Mouse (Mus musculus): ENCODE data around the gene P3h1.

P3h1 gene

DNA sequence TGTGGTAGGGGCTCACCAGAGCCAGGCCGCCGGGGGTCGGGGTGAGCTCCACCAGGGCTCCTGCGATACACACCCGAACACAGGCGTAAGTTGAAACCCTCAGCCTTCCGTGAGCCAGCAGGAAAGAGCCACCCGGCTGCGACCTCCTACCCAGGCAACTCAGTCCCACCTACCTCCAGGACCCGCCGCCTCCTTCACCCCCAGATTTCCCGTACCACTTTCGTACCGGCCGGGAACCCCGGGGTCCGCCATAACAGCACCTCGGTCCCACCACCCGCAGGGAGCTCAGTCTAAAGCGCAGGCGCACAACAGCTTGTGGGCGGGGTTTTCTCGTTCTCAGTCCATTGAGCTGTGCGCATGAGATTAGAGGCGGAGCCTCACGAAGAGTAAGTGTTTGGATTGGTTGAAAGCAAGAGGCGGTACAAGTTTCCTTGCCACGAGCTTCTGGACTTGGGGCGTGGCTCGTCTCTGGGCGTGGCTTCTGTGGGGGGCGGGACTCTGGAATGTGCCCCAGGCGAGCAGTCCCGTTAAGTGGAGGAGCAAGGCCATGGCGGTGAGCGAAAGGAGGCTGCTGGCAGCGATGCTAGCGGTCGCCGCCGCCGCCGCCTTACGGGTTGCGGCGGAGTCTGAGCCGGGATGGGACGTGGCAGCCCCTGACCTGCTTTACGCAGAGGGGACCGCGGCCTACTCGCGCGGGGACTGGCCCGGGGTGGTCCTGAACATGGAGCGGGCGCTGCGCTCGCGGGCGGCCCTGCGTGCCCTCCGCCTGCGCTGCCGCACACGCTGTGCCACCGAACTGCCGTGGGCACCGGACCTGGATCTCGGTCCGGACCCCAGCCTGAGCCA, at the start of gene P3h1, which contains the start of gene AU022252:
Gene P3h1 (plus strand): TSS at position 506 of the 846 bp plus-strand sequence.
Gene AU022252 (minus strand): TSS at position 303 of the 846 bp plus-strand sequence.
- peak; percentile 98 to 99 for DNase-seq (ENCODE audit: low spot score in 2 of 2)

DNA sequence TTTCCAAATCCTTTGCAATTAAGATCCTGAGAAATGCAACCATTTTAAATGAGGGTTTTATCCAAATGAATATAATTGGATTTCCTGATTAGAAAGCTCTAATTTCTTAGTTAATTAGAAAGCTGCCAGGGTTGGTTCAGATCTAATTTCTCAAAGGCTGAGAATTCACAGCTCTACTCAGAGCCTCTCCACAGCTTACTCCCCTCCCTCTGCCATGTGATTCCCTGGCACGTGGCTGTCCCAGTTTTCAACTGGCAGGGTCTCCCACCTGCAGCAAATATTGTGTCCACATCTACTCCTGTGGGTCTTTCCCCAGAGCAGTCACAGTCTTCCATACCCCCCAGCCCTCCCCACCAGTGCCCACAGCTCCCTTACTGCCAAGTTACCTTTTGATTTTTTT, 49.2 kb upstream of the P3h1 start:
- DNase-seq (ENCODE audit: low spot score in 2 of 2), result no peak

DNA sequence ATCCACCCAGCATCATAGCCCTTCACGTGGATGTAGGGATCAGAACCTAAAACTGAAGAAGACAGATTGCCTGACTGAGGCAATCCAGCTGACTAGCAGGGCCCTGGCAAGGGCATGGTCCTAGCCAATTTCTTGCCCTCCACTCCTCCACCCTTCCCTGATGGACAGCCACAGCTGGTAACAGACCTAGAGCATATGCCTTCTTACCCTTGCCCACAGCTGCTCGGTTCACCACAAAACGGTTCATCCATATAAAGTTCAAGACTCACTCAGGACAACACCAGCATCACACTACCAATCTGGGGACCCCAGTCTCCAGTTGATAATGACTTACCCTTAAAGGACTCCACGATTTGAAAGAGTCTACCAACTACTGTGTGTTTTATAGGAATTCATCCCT, 46.9 kb upstream of the P3h1 start:
- no peak for DNase-seq (ENCODE audit: low spot score in 2 of 2)

DNA sequence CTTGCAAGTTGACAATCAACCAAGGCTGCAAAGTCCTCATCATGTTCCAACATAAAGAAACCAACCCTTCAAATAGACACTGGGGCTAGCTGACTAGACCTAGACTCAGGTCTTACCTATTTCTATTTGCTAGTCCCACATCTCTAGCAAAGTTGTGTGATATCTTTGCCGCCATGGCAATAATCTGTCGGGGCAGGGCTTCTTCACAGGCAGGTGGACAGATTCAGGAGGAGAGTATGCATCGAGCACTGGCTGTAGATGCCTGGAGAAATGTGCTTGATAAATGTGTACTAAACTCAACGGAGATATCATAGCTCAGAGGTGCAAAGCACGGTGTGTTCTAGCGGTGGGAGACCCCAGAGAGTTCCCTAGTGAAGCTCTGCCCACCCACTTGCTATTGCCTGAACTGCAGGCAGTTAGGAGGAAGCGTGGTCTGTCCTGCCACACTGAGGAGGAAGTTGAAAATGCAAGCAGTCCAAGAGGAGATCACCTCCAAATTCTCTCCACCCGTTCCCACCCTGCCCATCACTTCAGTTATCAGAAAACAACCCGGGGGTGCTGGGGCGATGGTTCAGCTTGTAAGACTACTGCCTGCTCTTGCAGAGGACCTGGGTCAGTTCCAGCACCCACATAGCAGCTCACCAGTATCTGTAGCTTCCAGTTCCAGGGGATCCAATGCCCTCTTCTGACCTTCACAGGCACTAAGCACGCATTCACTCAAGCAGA, 44.5 kb upstream of the P3h1 start:
- no peak for DNase-seq (ENCODE audit: low spot score in 2 of 2)

DNA sequence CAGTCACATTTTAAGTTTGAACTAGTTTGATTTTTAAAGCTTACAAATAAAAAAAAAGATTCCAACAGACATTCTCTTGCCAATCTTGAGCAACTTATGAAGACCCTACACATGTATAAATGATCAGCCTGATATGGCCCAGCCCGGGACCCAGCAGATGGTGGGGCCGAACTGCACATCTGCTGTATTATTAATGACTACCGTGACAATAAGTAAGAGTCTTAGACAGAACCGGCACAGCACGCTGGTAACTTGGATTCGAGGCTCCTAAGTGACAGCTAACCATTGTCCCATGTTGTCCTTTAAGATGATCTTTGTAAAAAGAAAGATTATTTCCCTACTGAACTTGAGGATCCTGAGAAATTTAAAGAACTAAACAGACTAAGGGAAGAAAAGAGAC, 43.3 kb upstream of the P3h1 start:
- DNase-seq (ENCODE audit: low spot score in 2 of 2), result no peak

DNA sequence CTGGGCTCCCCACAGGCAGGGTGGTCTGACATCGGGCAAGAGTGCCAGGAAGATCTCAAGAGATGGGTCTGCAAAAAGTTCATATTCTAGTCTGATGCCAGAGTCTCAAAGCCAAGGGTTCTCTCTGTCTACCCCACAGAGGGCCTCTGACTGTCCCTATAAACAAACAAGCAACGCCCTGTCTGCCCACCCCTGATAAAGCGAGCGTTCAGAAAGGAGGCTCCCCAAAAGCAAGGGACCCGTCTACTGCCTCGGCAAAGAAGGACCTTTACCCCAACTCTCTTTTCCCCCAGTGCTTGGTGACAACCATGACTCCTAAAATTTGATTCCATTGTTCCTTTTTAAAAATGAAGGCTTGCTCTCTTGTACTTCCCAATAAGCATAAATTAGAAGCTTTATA, 42.9 kb upstream of the P3h1 start, which contains the start of gene Ermap:
Gene Ermap (minus strand): TSS at position 148 of the 400 bp plus-strand sequence.
- no peak for DNase-seq (ENCODE audit: low spot score in 2 of 2)

DNA sequence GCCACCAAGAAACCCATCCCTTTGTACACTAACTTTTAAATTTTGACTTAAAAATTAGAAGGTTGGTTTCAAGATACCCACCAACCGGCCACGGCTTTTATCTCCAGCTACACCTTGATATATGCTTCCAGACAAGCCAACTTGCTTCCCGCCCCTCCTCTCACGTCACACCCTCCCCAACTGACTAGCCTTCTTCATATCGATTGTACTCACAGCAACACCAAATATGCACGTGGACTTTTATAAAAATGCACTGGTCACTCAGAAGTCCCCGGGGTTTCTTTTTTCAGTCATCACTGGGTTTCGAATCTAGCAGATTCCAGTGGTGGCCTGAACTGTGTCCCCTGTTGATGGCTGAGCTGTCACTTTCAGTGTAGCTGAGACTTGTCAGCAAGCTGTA, 42.1 kb upstream of the P3h1 start:
- no peak for DNase-seq (ENCODE audit: low spot score in 2 of 2)

DNA sequence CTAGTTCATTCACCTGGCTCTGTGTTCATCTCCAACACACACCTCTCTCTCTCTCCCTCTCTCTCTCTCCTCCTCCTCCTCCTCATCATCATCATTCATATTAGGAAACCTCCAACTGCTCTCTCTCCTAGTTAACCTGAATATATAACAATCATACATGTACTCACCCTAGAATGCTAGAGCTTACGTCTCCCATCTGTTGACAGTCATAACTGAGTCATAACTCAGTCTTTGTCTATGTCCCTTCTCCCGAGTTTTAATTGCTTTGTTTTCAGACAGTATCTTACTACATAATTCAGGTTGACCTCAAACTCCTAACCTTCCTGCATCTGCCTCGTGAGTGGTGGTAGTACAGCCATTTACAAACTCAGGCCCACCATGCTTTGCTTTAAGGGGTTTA, 41.4 kb upstream of the P3h1 start:
- no peak for DNase-seq (ENCODE audit: low spot score in 2 of 2)

DNA sequence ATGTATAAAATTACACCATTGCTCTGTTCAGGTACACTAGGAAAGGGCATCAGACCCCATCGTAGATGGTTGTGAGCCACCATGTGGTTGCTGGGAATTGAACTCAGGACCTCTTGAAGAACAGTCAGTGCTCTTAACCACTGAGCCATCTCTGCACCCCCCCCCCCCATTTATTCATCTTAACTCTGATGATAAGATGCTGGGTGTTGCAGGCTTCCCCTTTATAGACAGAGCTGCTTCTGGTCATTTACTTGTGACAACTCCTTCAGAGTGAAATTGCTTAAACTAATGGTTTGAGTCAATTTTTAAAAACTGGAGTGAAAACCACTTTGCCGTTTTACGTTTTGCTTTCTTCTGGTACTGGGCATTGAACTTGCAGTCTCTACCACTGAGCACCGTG, 40.0 kb upstream of the P3h1 start:
- no peak for DNase-seq (ENCODE audit: low spot score in 2 of 2)

DNA sequence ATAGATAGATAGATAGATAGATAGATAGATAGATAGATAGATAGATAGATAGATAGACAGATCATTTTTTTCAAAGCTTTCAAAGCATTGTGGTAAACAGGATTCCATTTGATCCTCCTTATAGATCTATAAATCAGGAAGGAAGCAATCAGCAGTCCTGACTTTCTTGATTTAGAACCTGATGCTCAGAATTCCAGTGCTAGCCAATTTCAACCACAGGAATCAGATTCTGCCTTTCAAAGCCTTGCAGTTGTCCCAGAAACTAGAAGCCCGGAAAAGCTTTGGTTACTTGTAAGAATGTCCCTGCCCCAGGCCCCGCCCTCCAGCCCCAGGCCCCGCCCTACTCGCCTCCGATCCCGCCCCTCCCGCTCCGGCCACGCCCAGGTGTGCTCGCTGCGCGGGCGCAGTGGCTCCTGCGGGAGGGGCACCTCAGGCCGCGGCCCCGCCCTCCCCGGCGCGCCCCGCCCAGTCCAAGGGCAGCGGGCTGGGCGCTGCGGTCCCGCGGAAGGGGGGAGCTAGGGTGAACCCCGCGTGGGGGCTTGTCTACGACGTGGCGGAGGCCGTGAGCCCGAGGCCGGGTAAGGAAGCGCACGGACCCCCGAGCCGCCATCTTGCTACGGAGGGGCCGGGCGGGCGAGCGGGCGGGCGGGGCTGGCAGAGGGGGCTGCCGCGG, 37.7 kb upstream of the P3h1 start, which contains the start of gene Svbp:
Gene Svbp (plus strand): TSS at position 398 of the 673 bp plus-strand sequence.
- peak; percentile 66 to 85 for DNase-seq (ENCODE audit: low spot score in 2 of 2)

DNA sequence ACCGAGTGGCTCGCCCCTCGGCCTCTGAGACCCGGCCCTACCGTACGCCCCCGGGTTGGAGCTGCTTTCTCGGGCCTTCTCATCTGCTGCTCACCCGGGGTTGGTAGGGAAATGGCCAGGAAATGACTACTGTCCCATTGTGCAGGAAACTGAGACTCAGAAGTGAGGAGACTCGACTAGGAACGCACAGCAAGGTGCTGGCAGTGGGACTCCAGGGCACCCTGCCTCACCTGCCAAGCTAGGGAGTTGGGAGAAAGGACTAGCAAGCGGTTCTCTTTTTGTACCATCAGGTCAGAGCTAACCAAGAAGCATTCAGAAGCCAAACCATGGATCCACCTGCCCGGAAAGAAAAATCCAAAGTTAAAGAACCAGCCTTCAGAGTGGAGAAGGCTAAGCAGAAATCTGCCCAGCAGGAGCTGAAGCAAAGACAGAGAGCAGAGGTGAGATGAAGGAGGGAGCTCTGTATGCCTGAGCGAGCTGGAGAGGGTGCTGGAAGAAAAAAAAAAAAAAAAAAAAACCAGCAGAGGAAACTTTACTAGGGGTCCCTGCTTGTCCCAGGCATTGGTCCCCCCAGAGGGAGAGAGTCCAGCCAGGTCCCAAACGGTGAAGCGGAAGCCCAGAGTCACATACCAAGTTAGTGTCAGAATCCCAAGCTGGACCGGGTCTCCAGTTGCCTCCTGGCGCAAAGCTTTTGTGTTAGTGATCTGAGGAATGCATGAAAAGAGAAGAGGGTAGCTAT, 37.0 kb upstream of the P3h1 start:
- DNase-seq (ENCODE audit: low spot score in 2 of 2), result no peak

DNA sequence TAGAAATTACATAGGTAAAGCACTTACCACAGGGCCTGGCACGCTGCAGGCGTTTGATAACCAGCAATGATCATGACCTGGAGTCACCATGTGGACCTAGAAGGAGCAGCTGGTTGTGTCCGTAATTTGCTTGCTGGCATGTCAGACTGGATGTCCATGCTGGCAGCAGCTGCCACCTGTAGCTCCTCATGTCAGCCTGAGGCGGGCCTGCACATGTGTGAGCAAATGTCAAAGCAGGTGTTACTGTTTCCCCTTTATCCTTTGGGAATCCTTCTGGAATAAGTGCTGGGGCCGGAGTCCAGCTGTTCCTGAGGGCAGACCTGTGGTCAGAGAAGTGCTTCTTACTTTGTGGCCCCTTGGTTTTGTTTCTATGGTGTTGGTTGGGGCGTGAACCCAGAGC, 34.6 kb upstream of the P3h1 start:
- DNase-seq (ENCODE audit: low spot score in 2 of 2), result no peak

DNA sequence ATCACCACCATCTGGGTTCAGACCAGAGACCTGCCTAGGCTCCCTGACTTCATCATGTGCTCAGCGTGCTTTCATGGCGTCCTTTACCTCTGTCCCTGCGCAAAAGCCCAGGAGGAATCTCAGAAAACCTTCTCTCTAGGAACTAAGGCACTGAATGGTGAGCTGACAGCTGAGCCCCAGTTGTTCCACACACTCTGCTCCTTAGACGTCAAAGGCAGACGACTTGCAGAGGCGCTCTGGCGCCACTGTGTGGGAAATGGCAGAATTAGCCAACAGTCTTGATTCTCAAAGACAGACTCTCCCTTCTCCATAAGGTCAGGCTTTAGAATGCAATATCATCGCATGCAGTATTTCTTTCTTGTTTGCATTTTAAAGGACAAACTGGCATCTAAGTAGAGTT, 28.0 kb upstream of the P3h1 start:
- DNase-seq (ENCODE audit: low spot score in 2 of 2), result peak in 1 of 2 experiments; percentile 50

DNA sequence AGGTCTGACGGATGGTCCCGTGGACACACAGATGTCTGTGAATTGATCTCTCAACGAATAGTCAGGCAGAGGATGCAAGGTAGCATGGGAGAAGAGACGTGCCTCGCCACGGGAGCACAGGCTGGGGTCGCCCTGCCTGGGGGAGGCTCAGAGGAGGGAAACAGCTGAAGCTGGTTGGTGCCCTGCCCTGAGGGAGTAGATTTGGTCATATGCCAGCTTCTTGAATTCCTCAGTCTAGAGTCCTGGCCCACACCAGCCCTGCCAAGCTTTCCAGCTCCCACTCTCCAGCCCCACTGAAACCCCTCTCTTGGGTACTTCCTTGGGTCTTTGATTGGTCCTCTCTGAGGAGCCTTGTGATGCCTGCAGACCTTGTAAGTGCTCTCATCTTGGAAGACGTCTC, 16.0 kb upstream of the P3h1 start:
- no peak for DNase-seq (ENCODE audit: low spot score in 2 of 2)

DNA sequence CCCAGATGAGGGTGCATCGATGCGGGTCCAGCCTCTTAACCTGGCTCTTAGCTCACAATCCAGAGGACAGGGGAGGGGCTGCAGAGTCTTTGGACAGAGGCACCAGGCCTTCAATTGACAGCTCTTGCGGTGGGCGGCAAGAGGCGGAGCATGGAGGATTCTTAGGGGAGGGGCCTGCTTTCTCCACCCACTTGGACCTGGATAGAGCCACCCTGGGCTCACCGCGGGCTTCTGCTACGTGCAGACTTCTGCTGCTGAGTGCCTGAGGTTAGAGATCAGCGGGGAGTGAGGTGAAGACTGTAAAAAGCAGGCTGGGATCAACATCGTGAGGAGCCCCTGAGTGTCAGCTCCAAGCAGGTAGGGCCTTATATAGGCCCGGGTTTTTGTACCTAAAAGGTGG, 14.5 kb upstream of the P3h1 start, which contains the start of gene Tmem269:
Gene Tmem269 (minus strand): TSS at position 49 of the 400 bp plus-strand sequence.
- no peak for DNase-seq (ENCODE audit: low spot score in 2 of 2)

DNA sequence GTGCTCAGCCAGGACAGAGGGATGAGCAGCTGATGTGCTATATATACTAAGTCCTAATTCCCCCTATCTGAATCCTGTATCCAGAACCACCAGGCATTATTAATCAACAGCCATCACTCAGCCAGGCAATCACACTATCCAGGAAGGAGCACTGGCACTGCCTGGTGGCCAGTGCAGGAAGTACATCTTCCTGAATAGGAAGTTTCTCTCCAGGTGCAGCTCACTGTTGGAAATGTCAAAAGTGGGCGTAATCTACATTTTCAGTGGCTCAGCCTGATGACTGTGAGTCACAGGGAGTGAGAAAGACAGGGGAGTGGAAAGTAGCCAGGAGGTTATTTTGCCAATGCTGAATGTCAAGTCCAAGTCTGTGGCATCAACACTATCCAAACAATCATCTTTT, 9.0 kb upstream of the P3h1 start:
- no peak for DNase-seq (ENCODE audit: low spot score in 2 of 2)

DNA sequence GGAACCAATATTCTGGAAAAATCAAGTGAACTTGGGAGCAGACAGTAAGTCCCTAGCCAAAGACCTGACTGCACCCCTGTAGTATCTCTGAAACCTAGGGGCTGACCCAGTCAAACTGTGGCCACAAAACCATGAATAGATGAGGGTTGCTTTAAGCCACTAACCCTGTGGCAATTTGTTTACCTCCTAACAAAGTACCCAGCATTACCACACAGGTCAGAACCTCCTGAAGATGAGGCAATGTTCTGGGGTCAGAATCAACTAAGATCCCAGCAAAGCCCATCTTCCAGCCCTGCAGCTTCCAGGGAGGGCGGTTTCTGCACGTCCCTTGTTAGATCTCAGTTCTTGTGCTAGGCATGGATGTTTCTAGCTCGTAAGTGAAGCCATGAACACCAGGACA, 8.2 kb upstream of the P3h1 start:
- DNase-seq (ENCODE audit: low spot score in 2 of 2), result no peak

DNA sequence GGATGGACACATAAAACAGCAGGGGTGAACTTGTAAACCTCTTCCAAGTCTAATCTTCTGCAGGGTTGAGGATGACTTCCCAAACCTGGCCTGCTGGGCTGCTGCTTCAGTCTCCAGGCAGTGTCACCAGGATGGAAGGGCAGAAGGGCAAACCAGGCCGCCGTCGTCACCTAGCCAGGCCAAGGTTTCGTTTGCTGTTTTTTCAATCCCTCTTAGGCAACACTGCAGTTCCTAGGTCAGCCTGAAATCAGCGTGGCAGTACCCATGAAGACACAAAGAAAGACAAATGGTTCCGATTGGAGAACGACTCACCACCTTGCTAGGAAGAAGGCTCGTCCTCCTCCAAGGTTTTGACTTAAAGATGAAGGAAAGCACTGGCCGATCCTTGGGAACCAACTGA, 7.0 kb upstream of the P3h1 start:
- no peak for DNase-seq (ENCODE audit: low spot score in 2 of 2)

DNA sequence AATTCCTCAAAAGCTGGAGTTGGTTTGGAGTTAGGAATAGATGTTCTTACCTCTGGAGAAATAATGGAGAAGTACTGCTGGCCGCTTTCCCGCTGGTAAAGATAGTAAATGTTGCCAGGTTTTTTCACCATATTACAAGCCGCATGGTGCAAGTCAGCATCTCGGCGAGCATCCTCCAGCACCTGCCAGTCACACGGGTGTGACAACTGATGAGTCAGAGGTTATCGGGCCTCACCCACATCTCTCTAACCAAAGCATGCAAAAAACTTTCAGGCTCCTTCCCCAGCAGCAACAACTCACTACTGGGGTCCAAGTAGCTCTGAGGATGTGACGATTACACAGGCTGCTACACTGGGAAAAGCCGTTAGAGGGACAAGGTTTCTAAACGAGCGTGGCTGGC, 6.0 kb upstream of the P3h1 start:
- no peak for DNase-seq (ENCODE audit: low spot score in 2 of 2)

DNA sequence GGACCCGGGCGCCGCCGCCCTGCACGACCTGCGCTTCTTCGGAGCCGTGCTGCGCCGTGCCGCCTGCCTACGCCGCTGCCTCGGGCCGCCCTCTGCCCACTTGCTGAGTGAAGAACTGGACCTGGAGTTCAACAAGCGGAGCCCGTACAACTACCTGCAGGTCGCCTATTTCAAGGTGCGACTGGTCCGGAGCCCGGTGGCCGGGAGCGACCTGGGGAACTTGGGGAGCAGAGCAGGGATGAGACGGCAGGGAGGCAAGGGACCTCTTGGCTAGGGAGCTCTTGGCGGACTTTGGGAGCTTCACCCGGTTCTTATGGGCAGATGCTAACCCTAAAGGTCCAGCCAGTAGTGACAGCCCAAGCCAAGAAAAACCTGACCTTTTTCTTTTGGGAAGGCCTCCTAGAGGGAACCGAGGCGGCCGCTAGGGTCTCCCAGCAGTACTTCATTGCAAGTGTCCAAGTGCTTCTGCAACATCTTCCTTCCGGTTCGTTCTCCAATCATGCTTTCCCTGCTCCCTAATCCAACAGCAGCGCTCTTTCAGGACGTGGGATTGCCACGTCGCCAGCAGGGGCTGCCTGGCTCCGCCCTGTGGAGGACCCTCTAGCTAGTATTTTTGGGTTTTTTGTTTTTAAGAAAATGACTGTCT, 664 bp downstream of the P3h1 start:
- DNase-seq (ENCODE audit: low spot score in 2 of 2), result peak; percentile 36 to 58

DNA sequence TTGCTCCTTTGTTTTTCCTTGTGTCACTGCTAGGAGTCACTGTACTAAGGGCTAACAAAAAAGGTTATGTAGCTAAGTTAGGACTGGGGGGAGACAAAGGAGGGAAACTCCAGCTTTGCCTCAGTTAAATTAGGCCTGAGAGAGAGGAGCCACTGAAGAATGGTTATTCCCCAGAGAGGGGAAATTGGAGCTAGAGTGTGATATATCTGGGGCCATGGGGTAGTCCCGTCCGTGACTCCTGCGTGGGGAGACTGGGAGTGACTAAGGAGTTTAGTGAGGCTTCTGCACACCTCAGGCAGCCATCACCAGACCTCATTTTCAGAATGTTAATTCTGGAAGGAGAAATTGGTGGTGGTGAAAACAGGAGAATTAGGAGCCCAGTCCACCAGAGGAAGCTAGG, 1.6 kb downstream of the P3h1 start:
- DNase-seq (ENCODE audit: low spot score in 2 of 2), result no peak
